Mouse (Mus musculus) liver, embryonic 14.5 days (tissue): ENCODE results near the gene Vwa1.

Experiments
- CTCF ChIP-seq: IDR thresholded peaks from 2 replicates; pipeline ENCODE4 v1.5.1; 2016; ENCODE audit warnings: antibody characterized with exemption, low read depth, control low read depth
- EP300 ChIP-seq: IDR thresholded peaks from 2 replicates; pipeline ENCODE4 v1.6.1; 2016; ENCODE audit warnings: antibody characterized with exemption, low read depth

- TF ChIP-seq CTCF = no peak
- no peak for TF ChIP-seq EP300
Observed at GRCm38 (mm10) chr4:155780895-155781294, 6.4 kb upstream of the Vwa1 start.
